Mouse (Mus musculus): Measurements from ENCODE around the gene Rpp25l. TPM values are rescaled to one million over a fixed set of nuclear protein-coding genes. Genes with fewer than 3 reads are reported as not detected.

The Rpp25l gene
- total RNA-seq (2023), result 34.5 TPM

GRCm38 (mm10) chr4:41713197-41714067 lies at the start of gene Rpp25l:
TSS of gene Rpp25l (minus strand) at chr4:41713534.

DNA sequence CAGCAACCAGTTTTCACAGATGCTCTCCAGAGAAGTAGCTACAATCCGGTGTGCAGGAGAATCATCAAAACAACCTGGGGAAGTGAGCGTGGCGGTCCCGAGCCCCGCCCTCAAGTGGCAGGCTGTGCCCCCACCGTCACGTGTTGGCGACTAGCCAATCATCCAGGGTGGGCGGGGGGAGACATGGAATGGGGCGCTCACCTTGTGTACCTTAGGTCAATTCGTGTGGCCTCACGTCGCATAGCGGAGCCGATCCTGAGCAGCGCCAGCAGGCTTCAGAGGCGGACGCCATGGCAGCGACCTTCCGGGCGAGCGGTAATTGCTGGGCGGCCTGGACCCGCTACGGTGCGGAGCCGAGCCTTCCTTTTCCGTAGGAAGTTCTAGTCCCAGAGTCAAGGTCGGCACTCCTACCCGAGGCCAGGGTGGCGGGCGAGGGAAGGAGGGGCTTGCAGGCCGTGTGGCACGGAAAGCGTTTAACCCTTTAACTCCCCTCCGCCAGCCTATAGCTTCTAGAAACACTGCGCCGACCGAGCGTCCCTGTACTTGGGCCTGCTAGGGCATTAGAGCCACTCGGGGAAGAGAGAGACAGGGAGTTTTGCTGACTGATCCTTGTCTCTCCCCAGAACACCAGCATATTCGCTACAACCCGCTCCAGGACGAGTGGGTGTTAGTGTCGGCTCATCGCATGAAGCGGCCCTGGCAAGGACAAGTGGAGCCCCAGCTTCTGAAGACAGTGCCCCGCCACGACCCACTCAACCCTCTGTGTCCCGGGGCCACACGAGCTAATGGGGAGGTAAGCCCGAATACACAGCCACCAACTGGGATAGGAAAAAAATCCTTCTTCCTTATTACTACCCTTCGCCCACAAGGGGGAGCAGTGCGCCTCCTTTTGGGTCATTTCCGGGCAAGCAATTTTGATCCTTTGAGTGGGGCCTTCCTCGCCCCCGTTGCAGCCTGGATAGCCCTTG lies 42.3 kb upstream of the Rpp25l start, which contains the start of gene Sigmar1:
Gene Sigmar1, minus strand, starts transcription at position 820 of the 968 bp plus-strand sequence.

GRCm38 (mm10) chr4:41754797-41755337 lies 41.5 kb upstream of the Rpp25l start, which contains the start of gene Galt:
TSS of gene Galt (plus strand) at chr4:41755228.

DNA sequence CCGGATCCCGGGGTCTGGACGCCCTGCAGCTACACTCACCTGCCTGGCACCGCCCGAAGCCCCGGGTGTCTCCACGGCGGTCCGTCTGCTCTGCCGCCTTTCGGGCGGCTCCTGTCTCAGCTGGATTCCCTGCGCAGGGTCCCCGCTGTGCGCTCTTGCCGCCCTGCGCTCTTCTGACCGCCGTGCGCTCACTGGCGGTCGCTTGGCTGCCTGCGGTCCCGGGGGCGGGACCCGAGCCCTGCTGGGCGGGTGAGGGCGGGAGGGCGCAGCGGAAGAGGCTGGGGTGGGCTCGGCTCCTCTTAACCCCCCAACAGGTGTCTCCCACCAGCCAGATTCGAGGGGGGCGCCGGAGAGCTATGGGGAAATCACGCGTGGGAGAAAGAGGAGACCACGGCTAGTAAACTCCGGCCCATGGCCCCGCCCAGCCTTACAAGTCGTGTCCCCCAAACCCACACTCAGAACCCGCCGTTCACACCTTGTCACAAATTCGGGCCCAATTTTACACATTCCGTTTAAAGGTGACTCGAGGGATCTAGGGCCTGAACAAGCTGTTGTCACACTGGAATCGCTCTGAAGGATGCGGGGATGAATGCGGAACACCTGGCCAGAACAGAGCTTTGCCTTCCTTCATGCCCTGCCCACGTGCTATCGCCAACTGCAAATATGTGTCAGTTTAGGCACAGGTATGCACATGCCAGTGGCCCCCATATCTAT lies 17.9 kb upstream of the Rpp25l start, which contains the start of gene Arid3c:
Gene Arid3c, minus strand, starts transcription at position 91 of the 714 bp plus-strand sequence.

GRCm38 (mm10) chr4:41722918-41723351 lies 9.6 kb upstream of the Rpp25l start, which contains the start of gene Dctn3:
TSS of gene Dctn3 (minus strand) at chr4:41723170.

GRCm38 (mm10) chr4:41699783-41700182 lies 13.6 kb downstream of the Rpp25l start, which contains the start of gene Il11ra1:
TSS of gene Il11ra1 (plus strand) at chr4:41699989.

GRCm38 (mm10) chr4:41696930-41697841 lies 16.1 kb downstream of the Rpp25l start, which contains the start of gene Cntfr:
TSS of gene Cntfr (minus strand) at chr4:41697089.

Other genes with a start within 250 kb of the Rpp25l start
- gene Kif24, start 248.6 kb downstream of the Rpp25l start, total RNA-seq (2023), result 4.1 TPM
- gene Nudt2, start 248.4 kb downstream of the Rpp25l start, total RNA-seq (2023), result 6.9 TPM
- gene AI464131, start 210.5 kb downstream of the Rpp25l start, total RNA-seq (2023), result not detected
- 0.49 TPM for gene 1110017D15Rik, start 196.2 kb downstream of the Rpp25l start, total RNA-seq (2023)
- gene Fam219a, start 144.0 kb downstream of the Rpp25l start, total RNA-seq (2023), result 12.2 TPM
- not detected for gene Dnaic1, start 143.8 kb downstream of the Rpp25l start, total RNA-seq (2023)
- not detected for gene Enho, start 73.2 kb downstream of the Rpp25l start, total RNA-seq (2023)
- gene Cntfr, start 16.4 kb downstream of the Rpp25l start, total RNA-seq (2023), result not detected
- gene Il11ra1, start 13.5 kb downstream of the Rpp25l start, total RNA-seq (2023), result 20.6 TPM
- 57.7 TPM for gene Dctn3, start 9.6 kb upstream of the Rpp25l start, total RNA-seq (2023)
- not detected for gene Arid3c, start 17.6 kb upstream of the Rpp25l start, total RNA-seq (2023)
- gene Galt, start 41.7 kb upstream of the Rpp25l start, total RNA-seq (2023), result 59.8 TPM
- gene Sigmar1, start 42.6 kb upstream of the Rpp25l start, total RNA-seq (2023), result 23.5 TPM
- 9.4 TPM for gene Ccl27a, start 60.7 kb upstream of the Rpp25l start, total RNA-seq (2023)
- not detected for gene Gm21541, start 190.1 kb upstream of the Rpp25l start, total RNA-seq (2023)
- 2.1 TPM for gene Gm20878, start 228.0 kb upstream of the Rpp25l start, total RNA-seq (2023)